Mouse (Mus musculus) thymus, postnatal 4 days (tissue): ENCODE results near the gene Ggta1.

Experiments used
- DNase-seq: peaks from one replicate; pipeline ENCODE4 v3.0.0; 2021

Gene Ggta1

GRCm38 (mm10) chr2:35462791-35463281, at the start of gene Ggta1:
TSS of gene Ggta1 (minus strand) at chr2:35463231.
- peak; percentile 41 for DNase-seq

- no peak for DNase-seq
These were observed 49.2 kb upstream of the Ggta1 start for GRCm38 (mm10) chr2:35512226-35512625.

GRCm38 (mm10) chr2:35510920-35511319, 47.9 kb upstream of the Ggta1 start:
- no peak for DNase-seq

- DNase-seq, result no peak
These were observed 46.9 kb upstream of the Ggta1 start for GRCm38 (mm10) chr2:35509888-35510287.

GRCm38 (mm10) chr2:35509343-35509667, 46.3 kb upstream of the Ggta1 start:
- no peak for DNase-seq

GRCm38 (mm10) chr2:35508597-35509342, 45.7 kb upstream of the Ggta1 start:
- no peak for DNase-seq

GRCm38 (mm10) chr2:35507191-35507511, 44.1 kb upstream of the Ggta1 start:
- DNase-seq, result peak; percentile 74

- peak; percentile 71 for DNase-seq
These were observed 43.5 kb upstream of the Ggta1 start for GRCm38 (mm10) chr2:35506311-35507190.

GRCm38 (mm10) chr2:35505519-35506286, 42.7 kb upstream of the Ggta1 start:
- peak; percentile 35 for DNase-seq

GRCm38 (mm10) chr2:35504417-35504776, 41.4 kb upstream of the Ggta1 start:
- DNase-seq, result peak; percentile 58

GRCm38 (mm10) chr2:35503723-35504416, 40.8 kb upstream of the Ggta1 start:
- DNase-seq, result peak; percentile 65

- DNase-seq, result peak; percentile 56
These were observed 40.1 kb upstream of the Ggta1 start for GRCm38 (mm10) chr2:35503021-35503722.

GRCm38 (mm10) chr2:35502561-35502960, 39.5 kb upstream of the Ggta1 start:
- DNase-seq, result peak; percentile 17

- DNase-seq, result peak; percentile 69
These were observed 36.4 kb upstream of the Ggta1 start for GRCm38 (mm10) chr2:35499474-35499873.

GRCm38 (mm10) chr2:35498961-35499360, 35.9 kb upstream of the Ggta1 start:
- no peak for DNase-seq

GRCm38 (mm10) chr2:35497662-35498196, 34.7 kb upstream of the Ggta1 start:
- DNase-seq, result no peak

- no peak for DNase-seq
These were observed 33.4 kb upstream of the Ggta1 start for GRCm38 (mm10) chr2:35496279-35497013.

- DNase-seq, result peak; percentile 59
These were observed 32.7 kb upstream of the Ggta1 start for GRCm38 (mm10) chr2:35495486-35496278.

- no peak for DNase-seq
These were observed 30.5 kb upstream of the Ggta1 start for GRCm38 (mm10) chr2:35493566-35493965.

- DNase-seq, result no peak
These were observed 28.1 kb upstream of the Ggta1 start for GRCm38 (mm10) chr2:35491151-35491550.
